Mouse (Mus musculus): ENCODE results near the gene Olfr364-ps1. TPM values are rescaled to one million over a fixed set of nuclear protein-coding genes. Genes with fewer than 3 reads are reported as not detected.

Olfr364-ps1 gene
- total RNA-seq (2023; ENCODE audit: inconsistent age): not detected in 4 replicates

DNA sequence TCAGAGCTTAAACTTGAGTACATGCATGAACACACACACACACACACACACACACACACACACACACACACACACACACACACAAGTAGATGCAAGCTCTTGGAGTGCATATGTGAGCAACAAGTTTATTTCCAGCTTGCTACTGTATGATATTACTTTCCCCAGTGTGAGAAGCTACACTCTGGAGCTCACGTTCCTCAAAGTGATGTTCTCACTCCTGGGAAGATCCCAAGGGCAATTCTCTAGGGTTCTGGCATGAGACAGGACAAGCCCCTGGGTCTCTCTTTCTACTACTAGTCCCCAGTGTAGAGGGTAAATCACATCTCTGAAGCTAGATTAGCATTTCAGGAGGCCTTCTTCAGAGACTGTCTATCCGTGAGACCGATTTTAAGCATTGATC is at the start of gene Olfr364-ps1:
Gene Olfr364-ps1, plus strand, starts transcription at position 301 of the 400 bp plus-strand sequence.

DNA sequence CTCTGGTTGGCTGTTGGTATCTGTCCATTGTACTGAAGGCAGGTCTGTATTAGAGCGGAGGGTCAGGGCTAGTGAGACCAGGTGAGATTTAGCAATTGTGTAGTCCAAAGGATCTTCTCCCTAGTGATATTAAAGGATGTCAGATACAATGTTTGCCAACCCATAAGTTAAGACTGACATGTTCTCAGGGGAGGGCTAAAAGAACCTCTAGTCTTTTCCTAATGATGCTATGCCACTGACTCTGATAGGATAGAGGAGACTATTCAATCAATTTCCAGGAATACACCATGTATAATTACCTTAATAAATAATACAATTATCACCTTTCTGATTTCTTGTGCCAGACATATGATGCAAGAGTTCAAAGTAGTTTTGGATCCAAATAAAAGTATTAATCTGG is 21.3 kb upstream of the Olfr364-ps1 start, which contains the start of gene Olfr362:
Gene Olfr362, minus strand, starts transcription at position 101 of the 400 bp plus-strand sequence.

DNA sequence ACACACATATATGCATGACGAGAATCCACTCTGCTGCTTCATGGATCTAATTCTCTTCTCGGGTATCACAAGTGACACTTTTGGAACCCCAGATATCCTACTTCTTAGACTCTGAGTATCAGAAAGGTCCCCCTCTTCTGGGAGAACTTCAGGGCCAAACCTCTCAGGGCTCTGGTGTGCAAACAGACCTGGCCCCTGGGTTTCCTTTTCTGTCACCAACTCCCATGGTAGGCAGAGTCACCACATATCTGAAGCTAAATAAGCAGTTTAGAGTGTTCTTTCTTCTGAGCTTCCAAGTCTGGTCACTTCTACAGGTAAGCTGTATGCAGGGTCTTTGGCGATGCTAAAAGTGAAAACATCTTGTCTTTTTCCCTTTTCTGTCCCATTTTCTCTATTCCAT is 48.8 kb downstream of the Olfr364-ps1 start, which contains the start of gene Olfr365:
Gene Olfr365, plus strand, starts transcription at position 301 of the 400 bp plus-strand sequence.

Other genes starting within 250 kb of the Olfr364-ps1 start
- not detected in 4 replicates for gene Olfr353, start 246.4 kb upstream of the Olfr364-ps1 start, total RNA-seq (2023; ENCODE audit: inconsistent age)
- not detected in 4 replicates for gene Olfr354, start 233.6 kb upstream of the Olfr364-ps1 start, total RNA-seq (2023; ENCODE audit: inconsistent age)
- not detected in 4 replicates for gene Olfr355, start 210.4 kb upstream of the Olfr364-ps1 start, total RNA-seq (2023; ENCODE audit: inconsistent age)
- not detected in 4 replicates for gene Olfr356, start 202.2 kb upstream of the Olfr364-ps1 start, total RNA-seq (2023; ENCODE audit: inconsistent age)
- gene Olfr357, start 145.5 kb upstream of the Olfr364-ps1 start, total RNA-seq (2023; ENCODE audit: inconsistent age): not detected in 4 replicates
- gene Olfr358, start 130.0 kb upstream of the Olfr364-ps1 start, total RNA-seq (2023; ENCODE audit: inconsistent age): not detected in 4 replicates
- not detected in 4 replicates for gene Olfr360, start 73.6 kb upstream of the Olfr364-ps1 start, total RNA-seq (2023; ENCODE audit: inconsistent age)
- gene Olfr361, start 50.0 kb upstream of the Olfr364-ps1 start, total RNA-seq (2023; ENCODE audit: inconsistent age): not detected in 4 replicates
- not detected in 4 replicates for gene Olfr362, start 21.4 kb upstream of the Olfr364-ps1 start, total RNA-seq (2023; ENCODE audit: inconsistent age)
- gene Olfr365, start 48.9 kb downstream of the Olfr364-ps1 start, total RNA-seq (2023; ENCODE audit: inconsistent age): 0.12 TPM in 1 of 4 replicates, not detected in the others
- not detected in 4 replicates for gene Olfr366, start 72.3 kb downstream of the Olfr364-ps1 start, total RNA-seq (2023; ENCODE audit: inconsistent age)
- gene Olfr368, start 187.2 kb downstream of the Olfr364-ps1 start, total RNA-seq (2023; ENCODE audit: inconsistent age): not detected in 4 replicates
- 32.3 to 37.8 TPM (median 35.4 TPM) in 4 replicates for gene Pdcl, start 220.0 kb downstream of the Olfr364-ps1 start, total RNA-seq (2023; ENCODE audit: inconsistent age)